Mouse (Mus musculus) liver, embryonic 11.5 days (tissue): ENCODE data around the gene Srd5a3. TPM values are rescaled to one million over a fixed set of nuclear protein-coding genes. Genes with fewer than 3 reads are reported as not detected.

ENCODE experiments used
- ATAC-seq: fragments of 200-750 bp; cut with Nextera tagmentation; replicated peaks from 2 replicates; pipeline ENCODE4 v1.8.0; 2017; ENCODE audit warnings: moderate number of reproducible peaks, mild to moderate bottlenecking, moderate TSS enrichment, moderate library complexity; ENCODE audit not compliant: low FRiP score
- DNase-seq: peaks from one replicate; pipeline ENCODE4 v3.0.0-alpha.2; 2017; ENCODE audit warnings: low spot score
- H3K27ac ChIP-seq: fragments of 300-500 bp; sonication (generic); 2 replicates; pipeline ENCODE4 v1.5.1; 2014; ENCODE audit warnings: mild to moderate bottlenecking, low read depth, low read length, control low read depth
- H3K27me3 ChIP-seq: fragments of 300-500 bp; sonication (generic); replicated peaks from 2 replicates; pipeline ENCODE4 v1.6.1; 2014; ENCODE audit warnings: low read length, mixed read lengths; ENCODE audit not compliant: control insufficient read depth, insufficient read depth
- H3K36me3 ChIP-seq: fragments of 300-500 bp; sonication (generic); 2 replicates; pipeline ENCODE4 v1.6.1; 2014; ENCODE audit warnings: mild to moderate bottlenecking, low read length, moderate library complexity, mixed read lengths; ENCODE audit not compliant: control insufficient read depth, insufficient read depth
- H3K4me1 ChIP-seq: fragments of 300-500 bp; sonication (generic); replicated peaks from 2 replicates; pipeline ENCODE4 v1.6.1; 2014; ENCODE audit warnings: low read length, mixed read lengths; ENCODE audit not compliant: control insufficient read depth, insufficient read depth
- H3K4me2 ChIP-seq: fragments of 300-500 bp; sonication (generic); 2 replicates; pipeline ENCODE4 v1.6.1; 2014; ENCODE audit warnings: mild to moderate bottlenecking, control low read depth, moderate library complexity
- H3K4me3 ChIP-seq: fragments of 300-500 bp; sonication (generic); 2 replicates; pipeline ENCODE4 v1.5.1; 2014; ENCODE audit warnings: low read depth, low read length, control low read depth
- H3K9ac ChIP-seq: fragments of 300-500 bp; sonication (generic); 2 replicates; pipeline ENCODE4 v1.6.1; 2014; ENCODE audit warnings: low read depth, low read length, control low read depth
- H3K9me3 ChIP-seq: fragments of 300-500 bp; sonication (generic); 2 replicates; pipeline ENCODE4 v1.6.1; 2016; ENCODE audit warnings: low read length, inconsistent platforms, mixed read lengths; ENCODE audit not compliant: control insufficient read depth
- WGBS: fragments of 180-500 bp; shearing (Covaris S2); extraction: QIAGEN DNeasy Blood & Tissue Kit; methylation state at CpG from one replicate; pipeline ENCODE4 v1.1.7; 2014; 5-methylcytosine and 5-hydroxymethylcytosine counted together
- polyA plus RNA-seq: library from polyadenylated mRNA; unstranded; fragments of >200 nt; fragmentation: Nextera tagmentation; extraction: Ambion mirVana; gene quantifications from 2 replicates; pipeline ENCODE4 v1.2.1, GENCODE M21; 2014

The Srd5a3 gene
- polyA plus RNA-seq, 1 experiment from 2014 or later, result 21.0 TPM

DNA sequence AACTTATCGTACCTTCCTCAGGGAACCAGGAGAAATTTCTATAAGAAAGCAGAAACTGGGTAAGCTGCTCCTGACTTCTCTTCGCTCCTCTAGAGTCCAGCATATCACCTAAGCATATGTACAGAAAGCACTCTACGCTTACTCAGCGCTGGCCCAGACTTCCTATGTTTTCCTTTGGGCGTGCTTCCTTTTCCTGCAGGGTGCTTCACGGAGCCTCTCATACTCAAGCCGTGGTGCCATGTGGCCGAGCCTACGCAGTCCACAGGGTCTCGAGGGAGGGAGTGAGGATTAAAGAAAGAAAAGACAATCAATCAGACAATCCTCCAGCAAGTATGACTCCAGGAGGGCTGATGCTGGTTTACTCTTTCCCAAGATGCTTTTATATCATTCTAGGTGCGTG lies 36.8 kb downstream of the Srd5a3 start:
- WGBS, result 55% methylated on average over 11 of the region's 11 CpGs
- ATAC-seq, result no peak
- no peaks in the 10 kb centered on the region for H3K9me3 ChIP-seq
- DNase-seq, result no peak
- no peaks in the 10 kb centered on the region for H3K4me1 ChIP-seq
- H3K4me3 ChIP-seq, result no peak overlapping the region
- H3K36me3 ChIP-seq, result no peaks in the 10 kb centered on the region
- no peak overlapping the region for H3K4me2 ChIP-seq
- H3K9ac ChIP-seq, result no peak overlapping the region
- H3K27ac ChIP-seq, result no peak overlapping the region
- H3K27me3 ChIP-seq, result no peaks in the 10 kb centered on the region

DNA sequence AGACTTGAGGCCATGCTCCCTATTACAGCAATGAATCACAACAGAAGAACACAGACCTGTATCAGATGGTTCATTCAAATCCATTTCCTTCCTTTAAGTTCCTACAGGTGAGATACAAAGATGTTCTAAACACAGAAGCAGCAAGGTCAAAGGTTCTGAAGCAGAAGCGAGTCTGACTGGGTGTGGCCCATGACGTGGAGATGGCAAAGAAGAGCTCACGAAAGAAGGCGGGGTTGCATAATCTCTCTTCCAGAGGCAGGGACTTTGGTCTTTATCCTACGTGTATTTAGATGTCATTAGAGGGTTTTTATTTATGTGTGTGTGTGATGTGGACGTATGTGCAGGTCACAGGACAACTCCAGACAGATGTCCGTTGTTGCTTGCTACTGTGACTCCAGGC lies 37.6 kb downstream of the Srd5a3 start:
- Histone ChIP-seq H3K4me3 (no peak overlapping the region), H3K4me2 (no peak overlapping the region), H3K9ac (no peak overlapping the region), H3K4me1 (no peaks in the 10 kb centered on the region), H3K36me3 (no peaks in the 10 kb centered on the region), H3K9me3 (no peaks in the 10 kb centered on the region), H3K27me3 (no peaks in the 10 kb centered on the region), H3K27ac (no peak overlapping the region)
- ATAC-seq, result no peak
- 71% methylated on average over 7 of the region's 7 CpGs for WGBS
- no peak for DNase-seq

DNA sequence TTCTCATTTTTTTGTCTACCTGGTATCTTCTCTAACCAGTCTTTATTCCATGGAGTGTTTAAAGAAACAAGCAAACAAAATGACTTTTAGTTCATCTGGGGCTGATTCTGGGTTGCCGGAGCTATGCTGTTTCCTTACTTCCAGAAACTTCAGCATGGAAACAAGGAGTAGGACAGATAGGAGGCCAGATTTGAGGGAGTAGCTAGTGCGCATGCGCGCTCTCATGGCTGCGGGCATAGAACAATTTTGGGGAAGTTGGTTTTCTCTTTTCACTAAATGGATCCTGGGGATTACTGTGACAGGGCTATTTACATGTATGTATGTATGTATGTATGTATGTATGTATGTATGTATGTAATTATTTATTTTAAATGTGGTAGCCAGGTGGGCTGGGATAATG lies 39.1 kb downstream of the Srd5a3 start:
- Histone ChIP-seq H3K27ac (no peak overlapping the region), H3K4me1 (no peaks in the 10 kb centered on the region), H3K36me3 (no peaks in the 10 kb centered on the region), H3K4me3 (no peak overlapping the region), H3K27me3 (no peaks in the 10 kb centered on the region), H3K9me3 (no peaks in the 10 kb centered on the region), H3K9ac (no peak overlapping the region), H3K4me2 (no peak overlapping the region)
- WGBS, result 92% methylated on average over 5 of the region's 5 CpGs
- DNase-seq (no peak), ATAC-seq (no peak)

DNA sequence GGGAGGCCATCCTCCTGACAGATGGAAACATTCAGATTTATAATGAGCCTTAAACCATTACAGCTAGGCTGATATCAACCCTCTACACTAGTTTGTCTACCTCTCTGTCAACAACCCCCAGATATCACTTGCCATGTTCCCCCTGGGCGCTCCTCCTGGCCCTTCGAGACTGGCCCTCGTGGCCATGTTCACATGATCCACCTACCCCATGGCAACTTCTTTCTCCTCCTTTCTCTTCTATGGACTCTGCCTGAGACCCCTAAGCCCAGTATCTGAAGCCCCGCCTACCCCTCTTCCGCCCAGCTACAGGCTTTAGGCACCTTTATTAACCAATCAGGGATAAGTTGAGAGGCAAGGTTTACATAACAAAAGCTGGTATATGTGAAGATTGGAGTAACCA lies 39.7 kb downstream of the Srd5a3 start:
- ATAC-seq (no peak), DNase-seq (no peak)
- Histone ChIP-seq H3K27me3 (no peaks in the 10 kb centered on the region), H3K9ac (no peak overlapping the region), H3K4me2 (no peak overlapping the region), H3K36me3 (no peaks in the 10 kb centered on the region), H3K4me1 (no peaks in the 10 kb centered on the region), H3K27ac (no peak overlapping the region), H3K4me3 (no peak overlapping the region), H3K9me3 (no peaks in the 10 kb centered on the region)
- 81% methylated on average over 5 of the region's 5 CpGs for WGBS

DNA sequence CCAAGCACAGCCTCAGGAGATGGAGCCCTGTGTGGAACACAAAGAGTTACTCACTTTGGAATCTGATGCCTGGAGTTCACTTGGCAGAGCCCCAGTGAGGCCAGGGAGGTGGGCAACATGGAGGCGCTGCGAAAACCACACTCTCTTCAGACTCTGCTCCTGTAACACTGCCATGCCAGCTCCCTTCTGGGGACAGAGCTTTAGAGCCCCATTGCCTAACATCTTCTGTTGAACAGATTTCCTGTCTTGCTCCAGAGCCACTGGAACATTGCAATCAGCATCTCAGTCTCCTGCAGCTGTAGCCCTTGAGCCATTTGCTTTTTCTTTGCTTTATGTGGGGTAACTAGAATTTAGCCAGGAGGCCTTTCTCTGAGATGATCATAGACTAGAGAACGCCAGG lies 42.3 kb downstream of the Srd5a3 start:
- Histone ChIP-seq H3K27me3 (no peaks in the 10 kb centered on the region), H3K4me1 (peaks cover 17% of the 10 kb centered on the region), H3K27ac (no peak overlapping the region), H3K9ac (no peak overlapping the region), H3K4me3 (no peak overlapping the region), H3K9me3 (no peaks in the 10 kb centered on the region), H3K36me3 (no peaks in the 10 kb centered on the region), H3K4me2 (no peak overlapping the region)
- WGBS, result 84% methylated on average over 3 of the region's 3 CpGs
- DNase-seq (no peak), ATAC-seq (no peak)

DNA sequence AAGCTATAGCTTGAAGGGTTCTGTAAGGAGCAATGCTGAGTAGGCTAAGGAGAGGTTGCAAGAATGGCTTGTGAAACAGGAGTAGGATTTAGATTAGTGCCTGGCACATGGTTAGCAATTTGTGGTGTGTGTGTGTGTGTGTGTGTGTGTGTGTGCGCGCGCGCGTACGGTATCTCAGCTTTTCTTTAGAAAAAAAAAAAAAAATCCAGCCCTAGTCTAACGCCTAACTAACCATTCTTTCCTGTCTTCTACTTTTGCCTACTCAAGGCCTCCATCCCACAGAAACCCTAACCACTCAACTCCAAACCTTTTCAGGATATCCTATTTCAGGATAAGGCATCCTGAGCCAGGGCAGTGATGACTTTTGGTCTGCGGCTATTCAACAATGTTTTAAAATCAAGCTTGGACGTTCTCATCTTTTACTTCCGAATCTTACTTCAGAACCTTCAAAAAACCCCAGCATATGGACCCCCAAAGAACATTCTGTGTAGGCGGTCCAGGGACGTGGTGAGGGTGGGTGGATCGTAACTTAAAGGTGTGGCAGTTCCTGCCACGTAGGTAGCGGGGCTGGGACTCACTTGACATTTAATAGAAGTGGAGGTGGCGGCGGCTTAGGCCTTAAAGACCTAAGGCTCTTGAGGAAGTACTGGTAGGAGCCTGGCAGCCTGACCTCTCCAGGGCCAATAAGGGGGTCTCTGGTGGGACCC lies 43.1 kb downstream of the Srd5a3 start:
- Histone ChIP-seq H3K4me1 (peaks cover 22% of the 10 kb centered on the region), H3K9ac (peak overlapping the region; percentile 93), H3K27me3 (no peaks in the 10 kb centered on the region), H3K36me3 (no peaks in the 10 kb centered on the region), H3K4me2 (peak overlapping the region; percentile 80), H3K27ac (peak overlapping the region; percentile 93), H3K9me3 (no peaks in the 10 kb centered on the region), H3K4me3 (peak overlapping the region; percentile 88)
- DNase-seq (no peak), ATAC-seq (peak; percentile 46)
- WGBS, result 44% methylated on average over 17 of the region's 17 CpGs

DNA sequence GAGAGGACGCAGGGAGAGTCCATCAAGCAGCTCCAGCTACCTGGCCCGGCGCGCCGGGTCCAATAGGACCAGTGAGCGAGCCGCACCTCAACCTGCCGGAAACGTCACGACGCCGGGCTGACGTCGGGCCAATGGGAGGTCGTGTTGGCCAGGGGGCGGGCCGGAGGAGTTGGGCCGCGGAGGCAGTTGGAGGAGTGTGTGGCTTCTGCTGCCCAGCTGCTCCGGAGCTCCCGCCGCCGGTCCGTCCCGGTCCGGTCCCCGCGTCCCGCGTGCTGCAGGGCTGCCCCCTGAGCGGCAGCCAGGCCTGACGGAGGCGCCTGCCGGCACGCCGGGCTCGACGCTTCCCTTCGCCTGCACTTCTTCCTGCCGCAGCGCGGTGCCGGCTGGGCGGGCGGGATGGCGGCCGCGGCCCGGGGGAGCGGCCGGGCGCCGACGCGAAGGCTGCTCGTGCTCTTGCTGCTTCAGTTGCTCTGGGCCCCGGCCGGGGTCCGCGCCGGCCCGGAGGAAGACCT lies 43.7 kb downstream of the Srd5a3 start, which contains the start of gene Tmem165:
Tmem165 (plus strand) TSS at position 131 of the 512 bp plus-strand sequence.
- H3K27me3 ChIP-seq, result no peaks in the 10 kb centered on the region
- no peaks in the 10 kb centered on the region for H3K36me3 ChIP-seq
- ATAC-seq, result peak; percentile 96
- peak within 1 kb of the TSS; percentile 93 for H3K27ac ChIP-seq
- under 1% methylated on average over 59 of the region's 62 CpGs for WGBS
- H3K4me2 ChIP-seq, result peak within 1 kb of the TSS; percentile 80
- H3K9me3 ChIP-seq, result no peaks in the 10 kb centered on the region
- peak; percentile 92 for DNase-seq
- peak within 1 kb of the TSS; percentile 88 for H3K4me3 ChIP-seq
- peak within 1 kb of the TSS; percentile 93 for H3K9ac ChIP-seq
- H3K4me1 ChIP-seq, result peaks cover 22% of the 10 kb centered on the region

DNA sequence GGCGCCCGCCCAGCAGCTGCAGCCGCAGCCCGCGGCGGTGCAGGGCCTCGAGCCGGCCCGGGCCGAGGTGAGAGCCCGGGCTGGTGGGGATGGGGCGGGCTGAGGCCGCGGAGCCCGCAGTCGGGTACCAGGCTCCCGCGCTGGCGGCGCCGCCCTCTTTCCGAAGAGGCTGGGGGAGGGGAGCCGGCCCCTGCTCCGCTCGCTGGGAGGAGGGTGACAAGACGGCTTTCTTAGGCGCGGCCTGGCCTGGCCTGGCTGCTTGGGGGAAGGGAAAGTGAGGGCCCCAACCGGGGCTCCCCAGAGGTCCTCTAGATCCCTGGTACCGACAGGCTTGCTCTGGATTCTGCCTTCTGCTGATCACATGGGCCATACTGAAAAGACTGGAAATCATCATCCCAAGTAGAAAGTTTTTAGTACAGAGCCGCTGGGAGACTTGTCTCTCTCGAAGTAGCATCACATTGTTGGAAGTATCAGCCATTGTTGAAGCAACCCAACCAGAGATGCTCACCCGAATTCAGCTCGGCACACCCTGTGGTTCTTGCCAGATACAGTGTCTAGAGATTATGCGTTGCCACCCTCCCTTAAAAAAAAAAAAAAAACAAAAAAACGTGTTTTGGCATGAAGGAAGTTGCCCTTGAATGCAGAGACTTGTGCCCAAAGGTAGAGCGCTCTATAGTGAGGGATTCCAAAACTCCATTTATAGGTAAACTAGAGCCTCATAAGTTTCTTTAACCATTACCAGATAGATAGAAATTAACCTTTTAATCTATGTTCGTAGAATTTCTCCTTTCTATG lies 44.4 kb downstream of the Srd5a3 start:
- peak overlapping the region; percentile 88 for H3K4me3 ChIP-seq
- peak; percentile 83 for DNase-seq
- H3K4me1 ChIP-seq, result peaks cover 25% of the 10 kb centered on the region
- 4% methylated on average over 36 of the region's 38 CpGs for WGBS
- no peaks in the 10 kb centered on the region for H3K36me3 ChIP-seq
- H3K9me3 ChIP-seq, result no peaks in the 10 kb centered on the region
- peak overlapping the region; percentile 93 for H3K9ac ChIP-seq
- peak; percentile 88 for ATAC-seq
- peak overlapping the region; percentile 80 for H3K4me2 ChIP-seq
- H3K27ac ChIP-seq, result peak overlapping the region; percentile 93
- no peaks in the 10 kb centered on the region for H3K27me3 ChIP-seq
